Mouse (Mus musculus) olfactory bulb, adult 2 months (tissue): ENCODE results near the gene Traf2.

ENCODE experiments used
- CTCF ChIP-seq: fragments of 200-500 bp; IDR thresholded peaks from 2 replicates; pipeline ENCODE4 v1.5.1; 2012; ENCODE audit warnings: low read depth, mild to moderate bottlenecking, low read length, moderate library complexity; ENCODE audit not compliant: insufficient read depth
- POLR2A ChIP-seq: fragments of 200-500 bp; IDR thresholded peaks from 2 replicates; pipeline ENCODE4 v1.6.1; 2012; ENCODE audit warnings: mild to moderate bottlenecking, low read depth, low read length, moderate library complexity; ENCODE audit not compliant: insufficient read depth

DNA sequence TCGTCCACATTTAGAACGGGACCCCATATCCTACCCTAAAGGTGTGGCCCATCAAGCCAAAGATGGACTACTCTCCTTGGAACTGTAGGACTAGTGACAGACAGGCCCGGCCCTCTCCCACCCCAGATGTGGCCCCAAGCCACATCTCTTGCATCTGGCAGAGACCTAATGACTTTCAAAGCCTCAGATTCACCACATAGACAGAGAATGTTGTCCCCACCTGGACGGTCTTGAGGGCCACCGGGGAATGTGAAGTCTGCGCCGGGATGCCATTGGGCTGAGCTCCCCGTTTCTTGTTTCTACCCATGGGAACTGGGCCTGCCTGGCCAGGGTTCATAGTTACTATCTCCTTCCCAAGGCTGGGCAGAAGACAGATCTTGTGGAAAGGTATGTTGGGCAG lies 69.2 kb downstream of the Traf2 start:
- no peak for TF ChIP-seq CTCF
- TF ChIP-seq POLR2A = no peak
